Mouse (Mus musculus) liver, embryonic 12.5 days (tissue): ENCODE measurements around the gene Heatr1. TPM values are rescaled to one million over a fixed set of nuclear protein-coding genes. Genes with fewer than 3 reads are reported as not detected.
A peak's percentile ranks its signal among the peaks of the same experiment; 100 is the strongest.

Source experiments
- ATAC-seq: fragments of 200-750 bp; cut with Nextera tagmentation; 2 replicates; pipeline ENCODE4 v1.8.0; 2017; ENCODE audit warnings: moderate number of reproducible peaks, mild to moderate bottlenecking, moderate library complexity
- H3K27ac ChIP-seq: fragments of 300-500 bp; sonication (generic); 2 replicates; pipeline ENCODE4 v1.5.1; 2016; ENCODE audit warnings: mild to moderate bottlenecking
- H3K27me3 ChIP-seq: fragments of 300-500 bp; sonication (generic); replicated peaks from 2 replicates; pipeline ENCODE4 v1.6.1; 2016; ENCODE audit warnings: mild to moderate bottlenecking, moderate library complexity
- H3K36me3 ChIP-seq: fragments of 300-500 bp; sonication (generic); 2 replicates; pipeline ENCODE4 v1.6.1; 2016; ENCODE audit warnings: mild to moderate bottlenecking, moderate library complexity
- H3K4me1 ChIP-seq: fragments of 300-500 bp; sonication (generic); 2 replicates; pipeline ENCODE4 v1.6.1; 2016
- H3K4me2 ChIP-seq: fragments of 300-500 bp; sonication (generic); 2 replicates; pipeline ENCODE4 v1.6.1; 2016; ENCODE audit warnings: mild to moderate bottlenecking, moderate library complexity
- H3K4me3 ChIP-seq: fragments of 300-500 bp; sonication (generic); 2 replicates; pipeline ENCODE4 v1.5.1; 2016; ENCODE audit warnings: mild to moderate bottlenecking, moderate library complexity
- H3K9ac ChIP-seq: fragments of 300-500 bp; sonication (generic); 2 replicates; pipeline ENCODE4 v1.6.1; 2016; ENCODE audit warnings: mild to moderate bottlenecking, moderate library complexity
- H3K9me3 ChIP-seq: fragments of 300-500 bp; sonication (generic); replicated peaks from 2 replicates; pipeline ENCODE4 v1.6.1; 2016; ENCODE audit warnings: mild to moderate bottlenecking, moderate library complexity
- WGBS: fragments of 180-500 bp; shearing (Covaris S2); methylation state at CpG from one replicate; pipeline ENCODE4 v1.1.7; 2016; ENCODE audit not compliant: insufficient replicate concordance; 5-methylcytosine and 5-hydroxymethylcytosine counted together
- polyA plus RNA-seq: library from polyadenylated mRNA; unstranded; fragments of >200 nt; fragmentation: Nextera tagmentation; extraction: Ambion mirVana; gene quantifications from 2 replicates; pipeline ENCODE4 v1.2.1, GENCODE M21; 2016

The Heatr1 gene
- polyA plus RNA-seq, 1 experiment from 2014 or later = 33.1 TPM

DNA sequence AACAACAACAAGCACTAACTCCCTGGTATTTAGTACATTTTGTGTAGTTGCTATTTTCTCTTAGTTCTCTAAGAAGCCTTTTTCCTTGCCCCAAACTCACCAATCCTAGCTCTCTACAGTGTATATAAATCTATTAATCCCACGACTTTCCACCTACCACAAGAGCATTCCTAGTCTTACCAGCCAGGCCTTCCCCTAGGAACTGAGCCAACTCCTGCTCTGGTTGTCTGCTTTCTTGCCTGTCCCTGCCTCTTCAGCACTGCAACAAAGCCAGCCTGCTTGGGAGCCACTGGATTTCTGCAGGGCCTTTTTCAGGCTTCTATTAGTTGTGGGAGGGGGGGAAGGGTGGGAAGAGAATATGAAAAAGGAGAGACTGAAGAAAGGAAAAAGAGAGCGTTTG lies 90.4 kb downstream of the Heatr1 start:
- no peak for ATAC-seq
- no peaks in the 10 kb centered on the region for H3K27me3 ChIP-seq
- H3K9ac ChIP-seq = no peak overlapping the region
- no peak overlapping the region for H3K4me2 ChIP-seq
- no peak overlapping the region for H3K4me3 ChIP-seq
- H3K9me3 ChIP-seq = no peaks in the 10 kb centered on the region
- H3K27ac ChIP-seq = no peak overlapping the region
- WGBS = 57% methylated on average over 2 of the region's 2 CpGs
- no peaks in the 10 kb centered on the region for H3K36me3 ChIP-seq
- H3K4me1 ChIP-seq = no peaks in the 10 kb centered on the region

- WGBS = 78% methylated on average over 7 of the region's 7 CpGs
- no peaks in the 10 kb centered on the region for H3K36me3 ChIP-seq
Observed at GRCm38 (mm10) chr13:12485640-12486039, 90.8 kb downstream of the Heatr1 start.

More at GRCm38 (mm10) chr13:12485640-12486039, 90.8 kb downstream of the Heatr1 start:
- Histone ChIP-seq H3K4me1 (no peaks in the 10 kb centered on the region), H3K9ac (no peak overlapping the region), H3K4me2 (no peak overlapping the region), H3K9me3 (no peaks in the 10 kb centered on the region), H3K27me3 (no peaks in the 10 kb centered on the region), H3K27ac (no peak overlapping the region), H3K4me3 (no peak overlapping the region)
- peak; percentile 44; the same call in 1 of the 2 replicates for ATAC-seq

Other genes with a start within 250 kb of the Heatr1 start
- gene Mtr, start 136.9 kb upstream of the Heatr1 start, polyA plus RNA-seq = 14.1 and 16.6 TPM in 2 replicates
- gene Actn2, start 54.3 kb upstream of the Heatr1 start, polyA plus RNA-seq = 1.7 and 4.0 TPM in 2 replicates
- gene Lgals8, start 69.9 kb downstream of the Heatr1 start, polyA plus RNA-seq = 14.8 and 15.8 TPM in 2 replicates
- 0.08 and 0.24 TPM in 2 replicates for gene Edaradd, start 125.4 kb downstream of the Heatr1 start, polyA plus RNA-seq
- gene Ero1lb, start 170.8 kb downstream of the Heatr1 start, polyA plus RNA-seq = 2.1 TPM in 2 replicates